8 mouse cellular contexts compared by ENCODE assay signal in the genomic region with DNA sequence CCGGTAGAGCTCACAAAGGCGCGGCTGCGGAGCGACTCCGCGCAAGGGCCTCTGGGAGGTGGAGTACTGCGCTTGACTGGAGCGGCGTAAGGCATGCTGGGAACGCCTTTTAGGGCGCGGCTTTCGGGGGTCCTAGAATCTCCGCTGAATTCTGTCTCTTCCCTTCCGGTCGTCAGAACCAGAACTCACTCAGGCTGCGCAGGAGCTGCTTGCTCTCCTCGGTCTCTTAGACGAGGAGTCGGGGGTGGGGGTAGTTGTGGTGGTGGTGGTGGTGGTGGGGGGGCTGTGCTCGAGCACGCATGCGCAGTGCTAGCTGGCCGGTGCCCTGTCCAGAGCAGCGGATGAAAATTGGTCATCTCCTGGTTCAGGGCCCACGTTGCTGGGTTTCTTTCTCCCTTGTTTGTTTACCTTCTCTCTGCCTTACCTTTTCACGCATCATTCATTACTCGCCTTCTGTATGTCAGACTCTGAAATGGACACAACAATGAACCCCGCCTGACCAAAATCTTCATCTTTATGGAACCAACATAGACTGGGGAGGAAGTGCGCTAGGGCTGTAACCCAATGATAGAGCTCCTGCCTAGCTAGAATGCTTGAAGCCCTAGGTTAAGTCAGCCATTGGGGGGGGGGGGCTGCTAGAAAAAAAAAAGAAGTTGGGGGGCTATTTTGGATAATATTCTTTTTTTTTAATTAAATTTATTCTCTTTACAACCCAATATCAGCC. TPM values are rescaled to one million over a fixed set of nuclear protein-coding genes. Genes with fewer than 3 reads are reported as not detected.
A peak's percentile ranks its signal among the peaks of the same experiment; 100 is the strongest.
DNase-seq lines count a peak whose midpoint lies in the region; ATAC-seq lines count a peak whose summit lies in the region.

A gene (minus strand): TSS at position 53 of the 724 bp plus-strand sequence.

- H3K27me3 ChIP-seq in hindbrain, embryonic 13.5 days: no peaks in the 10 kb centered on the region

- H3K9ac ChIP-seq in hindbrain, embryonic 13.5 days: peak within 1 kb of the TSS; percentile 84

- peak within 1 kb of the TSS; percentile 67 for H3K4me2 ChIP-seq in hindbrain, embryonic 13.5 days

- H3K36me3 ChIP-seq in hindbrain, embryonic 13.5 days: peaks cover 14% of the 10 kb centered on the region; the same call in 1 of the 2 replicates

- H3K4me3 ChIP-seq in hindbrain, embryonic 13.5 days: peak within 1 kb of the TSS; percentile 57

- 6% methylated on average over 31 of the region's 31 CpGs for WGBS in hindbrain, embryonic 13.5 days

- no peaks in the 10 kb centered on the region for H3K9me3 ChIP-seq in hindbrain, embryonic 13.5 days

- ATAC-seq in hindbrain, embryonic 13.5 days (ENCODE audit: low FRiP score): peak; percentile 93

- H3K4me1 ChIP-seq in hindbrain, embryonic 13.5 days (replicated peaks): peaks cover 12% of the 10 kb centered on the region

- peak; percentile 74 for DNase-seq in WW6 (ENCODE audit: low read depth, low spot score)
- peak; percentile 90 for DNase-seq in cerebellum, postnatal 36 days
- DNase-seq in frontal cortex, postnatal 25 days (ENCODE audit: low spot score in 2 of 2): peak; percentile 74 to 83
- peak; percentile 73 to 82 for DNase-seq in layer of hippocampus, postnatal 25 days (ENCODE audit: extremely low spot score in 1 of 2, low spot score in 1 of 2)
- DNase-seq in lung, postnatal 14 days: peak; percentile 80
- peak; percentile 81 for DNase-seq in ovary, postnatal 36 days (ENCODE audit: low spot score)
- peak; percentile 86 for DNase-seq in thymus, postnatal 14 days

- H3K27ac ChIP-seq in hindbrain, embryonic 13.5 days: peak within 1 kb of the TSS; percentile 91

RNA-seq across cellular contexts. Expression of the gene that starts here (rescaled TPM):
- 13.0 and 15.7 TPM in 2 replicates for polyA plus RNA-seq in hindbrain, embryonic 13.5 days (2015; fragmentation: Nextera tagmentation; extraction: Ambion mirVana)
- 10 to 100 TPM; 10.2 to 12.0 TPM for total RNA-seq in layer of hippocampus, postnatal 25 days (2021)

Comparison
In these comparisons a context has a peak if more than half of its experiments do, and no peak if none do; other contexts are left out.
1. Peak in every context shown above with its lines: DNase-seq, ATAC-seq, H3K4me3 ChIP-seq and H3K27ac ChIP-seq.